Mouse (Mus musculus): Measurements from ENCODE around the gene Aadat. TPM values are rescaled to one million over a fixed set of nuclear protein-coding genes. Genes with fewer than 3 reads are reported as not detected.
"Not testable (repeated sequence)": the region's sequence is repeated elsewhere in the genome, so short reads cannot be mapped to it uniquely, and the experiment has no call there.

The Aadat gene
- 0.37 and 1.4 TPM in 2 replicates for polyA plus RNA-seq (2016; fragmentation: Nextera tagmentation; extraction: Ambion mirVana)

DNA sequence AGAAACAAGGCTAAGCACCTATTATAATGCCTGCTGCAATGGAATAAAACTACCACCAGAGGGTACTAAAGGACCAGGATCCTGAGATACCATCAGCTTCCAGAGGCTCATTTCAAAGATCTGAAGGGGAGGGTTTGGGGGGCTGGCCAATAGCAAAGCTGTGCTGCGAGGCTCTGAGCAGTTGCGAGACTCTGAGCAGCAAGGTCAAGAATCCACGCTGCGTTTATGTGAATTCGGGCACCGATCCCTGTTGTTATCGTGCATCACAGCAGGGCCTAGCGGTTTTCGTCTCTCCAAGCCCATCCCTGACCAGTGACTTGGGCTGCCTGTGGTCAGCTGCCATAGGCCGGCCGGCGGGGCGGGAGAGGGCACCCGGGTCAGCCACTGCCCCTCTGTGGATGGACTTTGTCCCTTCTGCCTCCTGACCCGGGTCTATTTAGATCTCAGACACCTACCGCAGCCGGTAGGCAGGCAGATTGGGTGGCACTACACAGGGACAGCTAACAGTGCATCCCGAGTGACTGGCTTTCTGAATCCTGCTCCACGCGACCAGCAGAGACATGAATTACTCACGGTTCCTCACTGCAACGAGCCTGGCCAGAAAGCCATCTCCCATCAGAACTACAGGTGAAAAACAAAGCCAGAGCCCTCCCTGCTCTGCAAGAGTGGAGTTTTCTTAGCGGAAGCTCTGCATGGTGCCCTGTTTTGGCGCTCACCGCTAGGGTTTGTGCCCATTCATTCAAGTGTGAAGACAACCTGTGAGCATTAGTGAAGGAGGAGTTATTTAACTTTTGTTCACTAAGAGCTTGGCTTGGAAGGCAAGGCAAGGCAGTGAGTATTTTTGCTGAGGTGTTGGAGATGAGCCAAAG lies at the start of gene Aadat:
TSS of gene Aadat (plus strand) at position 280 of the 869 bp plus-strand sequence.
- Histone ChIP-seq H3K27me3 (ENCODE audit: insufficient read depth, poor library complexity, severe bottlenecking) (no peaks in the 10 kb centered on the region), H3K4me1 (0 out of 2 replicates have a peak, but pooled peaks cover 5% of the 10 kb centered on the region), H3K9me3 (no peaks in the 10 kb centered on the region), H3K4me3 (peak within 1 kb of the TSS; percentile 68), H3K27ac (peak within 1 kb of the TSS; percentile 83), H3K36me3 (no peaks in the 10 kb centered on the region)
- 2% methylated on average over 25 of the region's 25 CpGs for WGBS
- peak; percentile 82 for DNase-seq (ENCODE audit: low spot score)

DNA sequence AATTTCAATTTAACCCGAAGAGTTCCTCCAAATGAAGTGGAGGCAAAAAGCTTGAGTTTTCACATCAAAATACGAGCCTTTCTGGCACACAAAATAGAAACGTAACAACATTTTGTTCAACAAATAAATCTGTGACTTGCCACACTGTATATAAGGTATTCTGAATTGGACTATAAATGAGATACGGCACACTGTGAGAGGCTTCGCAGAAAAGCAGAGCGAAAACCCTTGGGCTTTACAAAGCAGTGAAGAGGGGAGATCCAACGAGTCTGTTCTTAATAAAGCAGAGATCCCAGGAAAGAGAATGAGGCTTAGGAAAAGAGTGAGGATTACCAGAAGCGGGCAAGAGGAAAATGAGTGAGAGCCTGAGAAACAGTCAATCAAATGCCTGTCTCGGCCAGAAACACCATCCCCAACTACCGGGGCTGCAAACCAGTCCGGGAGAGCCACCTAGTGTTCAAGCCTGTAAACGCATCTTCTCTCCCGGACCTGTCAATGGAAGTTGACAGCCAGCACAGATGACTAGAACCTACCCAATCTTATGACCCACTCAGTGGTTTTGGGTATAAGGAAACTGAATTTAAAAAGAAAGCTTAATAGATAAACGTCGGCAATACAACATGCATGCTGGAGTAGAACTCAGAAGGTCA lies 38.9 kb upstream of the Aadat start:
- Histone ChIP-seq H3K9me3 (no peaks in the 10 kb centered on the region), H3K27ac (no peak overlapping the region), H3K36me3 (no peaks in the 10 kb centered on the region), H3K4me3 (no peak overlapping the region), H3K4me1 (no peaks in the 10 kb centered on the region), H3K27me3 (ENCODE audit: insufficient read depth, poor library complexity, severe bottlenecking) (no peaks in the 10 kb centered on the region)
- no peak for DNase-seq (ENCODE audit: low spot score)
- 38% methylated on average over 15 of the region's 15 CpGs for WGBS

DNA sequence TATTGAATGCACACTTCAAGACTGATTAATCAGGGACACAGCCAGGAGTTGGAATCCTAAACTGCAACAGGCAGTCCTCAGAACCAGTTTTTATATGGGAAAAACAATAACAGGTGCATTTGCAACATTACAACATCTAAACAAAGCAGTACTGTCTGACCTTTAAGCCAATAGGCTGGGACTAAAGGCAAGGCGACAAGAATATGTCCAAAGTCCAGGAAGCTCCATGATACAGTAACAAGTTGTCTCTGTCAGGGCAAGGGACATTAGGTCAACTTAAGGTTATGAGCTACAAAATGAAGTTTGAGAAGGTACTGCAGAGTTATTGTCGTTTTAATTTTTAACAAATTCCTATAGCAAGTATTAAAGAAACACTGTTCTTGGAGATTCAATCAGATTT lies 15.6 kb upstream of the Aadat start:
- Histone ChIP-seq H3K36me3 (no peaks in the 10 kb centered on the region), H3K27me3 (ENCODE audit: insufficient read depth, poor library complexity, severe bottlenecking) (no peaks in the 10 kb centered on the region), H3K27ac (no peak overlapping the region), H3K4me1 (no peaks in the 10 kb centered on the region), H3K9me3 (no peaks in the 10 kb centered on the region), H3K4me3 (no peak overlapping the region)
- no peak for DNase-seq (ENCODE audit: low spot score)
- WGBS, result 73% methylated on average over 2 of the region's 2 CpGs

DNA sequence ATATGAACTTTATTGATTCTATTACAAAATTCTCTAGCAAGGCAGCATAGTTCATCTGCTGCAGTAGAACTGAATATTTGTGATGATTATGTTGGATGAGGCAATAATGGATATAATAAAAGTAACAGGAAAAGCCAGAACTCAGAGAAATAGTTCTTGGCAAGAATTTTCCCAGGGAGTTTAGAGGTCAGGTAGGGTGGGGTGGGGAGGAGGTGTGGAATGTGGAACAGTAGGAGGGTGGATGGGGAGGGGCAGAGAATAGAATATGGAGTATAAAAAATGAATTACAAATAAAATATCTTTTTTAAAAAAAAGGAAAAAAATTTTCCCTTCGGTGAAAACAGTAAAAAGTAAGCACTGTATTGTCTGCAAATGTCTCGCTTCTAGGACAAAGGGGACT lies 13.9 kb upstream of the Aadat start:
- no peak overlapping the region for H3K27ac ChIP-seq
- no peak overlapping the region for H3K4me3 ChIP-seq
- H3K36me3 ChIP-seq, result no peaks in the 10 kb centered on the region
- 85% methylated on average over 2 of the region's 2 CpGs for WGBS
- H3K27me3 ChIP-seq (ENCODE audit: insufficient read depth, poor library complexity, severe bottlenecking), result no peaks in the 10 kb centered on the region
- no peaks in the 10 kb centered on the region for H3K9me3 ChIP-seq
- no peaks in the 10 kb centered on the region for H3K4me1 ChIP-seq
- DNase-seq (ENCODE audit: low spot score), result no peak

DNA sequence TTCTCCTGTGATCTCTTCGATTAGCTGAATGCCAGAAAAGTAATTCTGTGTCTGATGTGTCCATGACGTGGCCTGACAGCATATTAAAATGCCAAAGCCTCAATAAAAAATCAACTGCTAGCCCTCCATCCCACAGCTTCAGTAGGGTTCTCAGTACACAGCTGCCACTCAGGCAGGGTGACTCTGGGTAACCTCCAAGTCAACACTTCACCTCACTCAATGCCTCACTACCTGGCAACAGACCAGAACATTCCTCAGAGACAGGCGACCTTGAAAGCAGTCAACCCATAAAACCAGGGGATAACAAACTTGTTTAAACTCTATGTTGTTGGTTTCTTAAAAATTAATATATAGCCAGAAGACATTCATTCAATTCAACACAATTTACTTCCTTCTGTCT lies 13.3 kb upstream of the Aadat start:
- DNase-seq (ENCODE audit: low spot score), result no peak
- Histone ChIP-seq H3K4me1 (no peaks in the 10 kb centered on the region), H3K4me3 (no peak overlapping the region), H3K27me3 (ENCODE audit: insufficient read depth, poor library complexity, severe bottlenecking) (no peaks in the 10 kb centered on the region), H3K36me3 (no peaks in the 10 kb centered on the region), H3K27ac (no peak overlapping the region), H3K9me3 (no peaks in the 10 kb centered on the region)
- WGBS, result 57% methylated on average over 3 of the region's 3 CpGs

DNA sequence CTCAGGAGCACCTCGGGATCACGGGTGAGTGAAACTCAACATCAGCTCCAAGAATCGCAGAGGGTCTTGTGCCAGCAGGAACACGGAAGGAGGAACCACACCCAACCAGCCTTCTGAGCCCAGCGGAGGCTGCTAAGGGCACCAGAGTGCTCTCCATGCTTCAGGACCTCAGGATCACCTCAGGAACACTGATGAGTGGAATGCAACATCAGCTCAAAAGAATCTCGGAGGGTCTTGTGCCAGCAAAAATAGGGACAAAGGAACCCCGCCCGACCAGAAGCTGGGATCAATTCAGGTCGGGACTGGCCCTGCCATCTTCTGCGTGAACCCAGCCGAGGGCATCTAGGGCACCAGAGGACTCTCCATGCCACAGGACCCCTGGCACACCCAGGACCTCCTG lies 11.1 kb upstream of the Aadat start:
- no peaks in the 10 kb centered on the region for H3K9me3 ChIP-seq
- DNase-seq (ENCODE audit: low spot score), result no peak
- H3K36me3 ChIP-seq, result no peaks in the 10 kb centered on the region
- no peak overlapping the region for H3K4me3 ChIP-seq
- 86% methylated on average over 11 of the region's 11 CpGs for WGBS
- H3K27ac ChIP-seq, result no peak overlapping the region
- no peaks in the 10 kb centered on the region for H3K27me3 ChIP-seq (ENCODE audit: insufficient read depth, poor library complexity, severe bottlenecking)
- no peaks in the 10 kb centered on the region for H3K4me1 ChIP-seq

DNA sequence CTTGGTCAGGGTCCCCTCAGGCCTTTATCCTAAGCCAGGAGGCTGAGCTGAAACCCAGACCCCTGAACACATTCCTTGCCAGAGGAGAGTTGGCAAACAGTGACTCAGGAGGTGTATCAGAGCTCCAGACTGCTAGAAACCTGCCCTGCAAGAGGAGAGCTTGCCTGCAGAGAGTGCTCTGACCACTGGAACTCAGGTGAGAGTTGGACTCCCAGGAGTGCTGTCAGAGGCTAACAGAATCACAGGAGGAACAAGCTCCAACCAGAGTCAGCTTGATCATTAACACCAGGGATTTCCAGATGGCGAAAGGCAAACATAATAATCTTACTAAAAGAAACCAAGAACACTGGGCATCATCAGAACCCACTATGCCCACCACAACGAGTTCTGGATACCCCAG lies 10.7 kb upstream of the Aadat start:
- not testable (repeated sequence) for H3K4me3 ChIP-seq; H3K36me3 ChIP-seq; H3K9me3 ChIP-seq; H3K27me3 ChIP-seq (ENCODE audit: insufficient read depth, poor library complexity, severe bottlenecking); DNase-seq (ENCODE audit: low spot score); H3K27ac ChIP-seq; H3K4me1 ChIP-seq
- 69% methylated on average over 2 of the region's 2 CpGs for WGBS

DNA sequence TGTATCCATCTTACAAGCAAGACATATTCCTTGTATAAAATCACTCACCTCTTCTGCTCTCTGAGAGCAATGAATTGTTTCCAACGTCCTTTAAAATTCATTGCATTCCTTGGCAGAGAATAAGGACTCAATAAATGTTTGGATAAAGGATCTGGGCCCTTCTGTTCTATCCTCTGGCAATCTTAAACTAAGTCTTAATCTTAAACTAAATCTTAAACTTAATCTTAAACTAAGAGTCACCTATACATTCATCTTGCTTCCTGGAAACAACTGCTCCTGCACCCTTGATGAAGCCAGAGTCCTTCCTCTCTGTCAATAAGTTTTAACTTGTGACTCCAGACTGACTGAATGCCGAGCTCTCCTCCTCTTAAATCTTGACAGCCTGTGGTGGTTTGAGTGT lies 2.6 kb upstream of the Aadat start, which contains the start of gene Gm10283:
TSS of gene Gm10283 (minus strand) at position 101 of the 400 bp plus-strand sequence.
- Histone ChIP-seq H3K4me1 (0 out of 2 replicates have a peak, but pooled peaks cover 5% of the 10 kb centered on the region), H3K36me3 (no peaks in the 10 kb centered on the region), H3K27me3 (ENCODE audit: insufficient read depth, poor library complexity, severe bottlenecking) (no peaks in the 10 kb centered on the region), H3K9me3 (no peaks in the 10 kb centered on the region), H3K27ac (no peak within 1 kb of the TSS), H3K4me3 (no peak within 1 kb of the TSS)
- WGBS, result 53% methylated on average over 2 of the region's 2 CpGs
- DNase-seq (ENCODE audit: low spot score), result no peak

DNA sequence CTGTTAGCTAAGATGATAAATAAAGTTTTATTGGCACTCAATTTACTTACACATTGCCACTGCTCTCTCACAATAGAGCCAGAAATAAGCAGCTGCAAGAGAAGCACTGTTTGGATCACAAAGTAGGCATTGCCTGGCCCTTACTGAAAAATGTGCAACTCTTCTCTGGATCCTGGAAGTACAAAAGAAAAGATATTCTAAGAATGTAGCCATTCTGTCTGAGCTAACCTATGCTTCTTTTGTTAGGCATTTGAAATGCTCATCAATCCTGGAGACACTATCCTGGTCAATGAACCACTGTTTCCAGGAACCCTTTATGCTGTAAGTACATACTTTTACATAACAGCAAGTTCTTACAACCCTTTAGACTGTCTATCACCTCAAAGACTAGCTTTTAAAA lies 12.6 kb downstream of the Aadat start:
- no peaks in the 10 kb centered on the region for H3K4me1 ChIP-seq
- no peak overlapping the region for H3K4me3 ChIP-seq
- H3K36me3 ChIP-seq, result no peaks in the 10 kb centered on the region
- no peaks in the 10 kb centered on the region for H3K27me3 ChIP-seq (ENCODE audit: insufficient read depth, poor library complexity, severe bottlenecking)
- no peak for DNase-seq (ENCODE audit: low spot score)
- H3K27ac ChIP-seq, result no peak overlapping the region
- no peaks in the 10 kb centered on the region for H3K9me3 ChIP-seq

DNA sequence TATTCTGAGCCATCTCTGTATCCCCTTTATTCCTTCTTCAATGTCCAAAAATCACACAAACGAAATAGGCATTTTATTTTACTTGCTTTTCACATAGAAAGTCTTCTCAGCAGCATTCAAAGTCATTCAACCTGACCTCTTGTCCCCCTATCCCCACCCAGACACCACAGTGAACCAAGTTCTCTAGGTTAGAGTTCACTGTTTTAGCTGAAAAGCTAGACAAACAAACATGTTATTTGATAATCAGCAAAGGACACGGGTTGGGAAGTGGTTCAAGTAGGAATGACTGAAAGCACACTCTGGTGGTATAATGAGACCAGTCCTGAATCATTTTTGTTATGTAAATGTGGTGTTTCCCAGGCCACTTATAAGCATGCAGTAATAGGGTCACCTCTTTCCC lies 29.2 kb downstream of the Aadat start:
- DNase-seq (ENCODE audit: low spot score), result no peak
- Histone ChIP-seq H3K4me3 (no peak overlapping the region), H3K4me1 (no peaks in the 10 kb centered on the region), H3K9me3 (no peaks in the 10 kb centered on the region), H3K36me3 (no peaks in the 10 kb centered on the region), H3K27ac (no peak overlapping the region), H3K27me3 (ENCODE audit: insufficient read depth, poor library complexity, severe bottlenecking) (no peaks in the 10 kb centered on the region)
- 58% methylated on average over 2 of the region's 2 CpGs for WGBS

DNA sequence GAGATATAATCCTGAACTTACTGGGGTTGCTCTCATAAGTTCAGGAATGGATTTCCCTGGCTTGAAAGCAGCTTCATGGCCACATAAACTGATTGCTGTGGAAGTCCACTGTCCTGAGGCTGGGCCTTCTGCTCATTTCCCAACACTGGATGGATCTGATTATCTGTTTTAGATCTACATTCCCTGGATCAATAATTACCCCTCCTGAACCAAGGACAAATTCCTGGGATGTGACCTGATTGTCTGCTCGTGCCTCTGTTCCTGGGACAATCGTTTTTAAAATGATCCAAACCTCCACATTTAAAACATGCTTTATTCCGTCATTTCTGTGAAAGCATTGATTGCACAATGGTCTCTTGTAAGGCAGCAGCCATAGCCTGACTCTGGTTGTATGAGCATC lies 61.1 kb downstream of the Aadat start:
- no peak for DNase-seq (ENCODE audit: low spot score)
- 68% methylated on average over 3 of the region's 3 CpGs for WGBS
- Histone ChIP-seq H3K27ac (no peak overlapping the region), H3K36me3 (no peaks in the 10 kb centered on the region), H3K9me3 (no peaks in the 10 kb centered on the region), H3K4me1 (no peaks in the 10 kb centered on the region), H3K27me3 (ENCODE audit: insufficient read depth, poor library complexity, severe bottlenecking) (no peaks in the 10 kb centered on the region), H3K4me3 (no peak overlapping the region)

DNA sequence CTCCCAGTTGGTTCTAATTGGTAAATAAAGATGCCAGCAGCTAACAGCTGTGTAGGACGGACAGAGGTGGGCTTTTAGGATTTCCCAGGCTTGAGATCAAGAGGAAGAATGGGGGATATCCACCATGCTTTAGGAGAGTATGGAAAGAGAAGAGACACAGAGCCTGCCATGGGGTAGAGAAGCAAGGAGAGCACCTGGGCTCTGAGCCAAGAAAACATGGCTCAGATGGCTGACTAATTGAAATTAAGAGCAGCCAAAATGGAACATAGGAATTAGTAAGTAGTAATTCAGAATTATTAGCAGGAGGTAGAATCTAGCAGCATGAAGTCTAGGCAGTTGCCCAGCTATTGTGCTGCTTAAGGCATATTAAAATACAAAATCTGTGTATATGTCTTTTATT lies 71.5 kb downstream of the Aadat start:
- H3K27ac ChIP-seq, result no peak overlapping the region
- H3K4me1 ChIP-seq, result no peaks in the 10 kb centered on the region
- no peaks in the 10 kb centered on the region for H3K27me3 ChIP-seq (ENCODE audit: insufficient read depth, poor library complexity, severe bottlenecking)
- no peak for DNase-seq (ENCODE audit: low spot score)
- H3K9me3 ChIP-seq, result no peaks in the 10 kb centered on the region
- no peak overlapping the region for H3K4me3 ChIP-seq
- H3K36me3 ChIP-seq, result no peaks in the 10 kb centered on the region
- 64% methylated on average over 1 of the region's 1 CpGs for WGBS

DNA sequence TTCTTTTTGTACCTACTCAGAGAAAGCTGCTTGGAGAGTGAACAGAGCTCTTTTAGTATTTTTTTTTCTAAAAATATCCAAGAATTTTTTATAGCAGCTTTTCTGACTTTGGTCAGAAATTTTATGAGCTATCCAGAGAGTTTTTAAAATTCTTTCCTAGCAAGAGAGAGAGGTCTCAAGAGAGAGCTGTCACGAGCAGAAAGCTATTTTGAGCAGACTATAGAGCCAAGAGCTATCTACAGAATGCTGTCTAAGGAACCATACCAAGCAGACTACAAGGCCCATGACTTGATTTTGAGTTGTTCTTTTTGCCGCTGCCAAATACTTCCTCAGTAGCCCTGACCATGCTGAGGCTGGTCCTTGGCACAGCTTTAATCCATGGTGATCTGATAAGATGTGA lies 77.6 kb downstream of the Aadat start:
- no peak overlapping the region for H3K27ac ChIP-seq
- no peak for DNase-seq (ENCODE audit: low spot score)
- H3K27me3 ChIP-seq (ENCODE audit: insufficient read depth, poor library complexity, severe bottlenecking), result no peaks in the 10 kb centered on the region
- no peaks in the 10 kb centered on the region for H3K9me3 ChIP-seq
- H3K36me3 ChIP-seq, result no peaks in the 10 kb centered on the region
- no peaks in the 10 kb centered on the region for H3K4me1 ChIP-seq
- 44% methylated on average over 2 of the region's 2 CpGs for WGBS
- H3K4me3 ChIP-seq, result no peak overlapping the region
